15 mouse cellular contexts compared by ENCODE assay signal in the genomic region with DNA sequence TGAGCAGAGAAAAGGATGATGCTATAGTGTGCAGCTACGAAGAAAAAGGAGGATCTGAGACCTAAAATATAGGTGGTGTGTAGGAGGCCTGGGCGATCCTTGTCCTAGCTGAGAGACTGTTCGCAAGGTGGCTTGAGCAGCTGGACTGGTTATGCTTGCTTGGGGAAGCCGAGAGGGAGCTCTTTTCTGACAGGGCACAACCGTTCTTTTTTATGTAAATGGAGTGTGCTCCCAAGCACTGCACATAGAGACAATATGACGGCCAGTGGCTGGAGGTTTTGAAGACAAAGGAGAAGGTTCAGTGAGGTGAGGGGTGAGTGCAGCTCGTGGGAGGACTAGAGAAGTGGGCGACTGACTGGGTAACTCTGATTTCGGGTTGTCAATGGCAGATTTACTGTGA. TPM values are rescaled to one million over a fixed set of nuclear protein-coding genes. Genes with fewer than 3 reads are reported as not detected.
A peak's percentile ranks its signal among the peaks of the same experiment; 100 is the strongest.
DNase-seq lines count a peak whose midpoint lies in the region; ATAC-seq and TF ChIP-seq lines count a peak whose summit lies in the region.
"Had no signal": no experiment of that assay in that cellular context is flagged by ENCODE, and none has a peak within 500 bp of the region (broad histone marks: within the 10 kb centered on the region; RNA-seq: fewer than 3 reads in every experiment).

No protein-coding gene starts in this region.

- no peak overlapping the region for H3K4me2 ChIP-seq in limb, embryonic 13.5 days (replicated peaks)
- H3K4me2 ChIP-seq in midbrain, embryonic 13.5 days (replicated peaks): peak overlapping the region; percentile 19; the same call in 1 of the 2 replicates
- no peak overlapping the region for H3K4me2 ChIP-seq in stomach, postnatal 0 days (replicated peaks; ENCODE audit: low read depth)

- TF ChIP-seq EP300 in stomach, postnatal 0 days (optimal IDR thresholded peaks at IDR 0.05): no peak

- H3K9me3 ChIP-seq in limb, embryonic 13.5 days: no peaks in the 10 kb centered on the region
- H3K9me3 ChIP-seq in limb, embryonic 10.5 days (replicated peaks): no peaks in the 10 kb centered on the region
- no peaks in the 10 kb centered on the region for H3K9me3 ChIP-seq in hindbrain, embryonic 10.5 days
- no peaks in the 10 kb centered on the region for H3K9me3 ChIP-seq in midbrain, embryonic 13.5 days
- no peaks in the 10 kb centered on the region for H3K9me3 ChIP-seq in stomach, postnatal 0 days (ENCODE audit: control insufficient read depth, low read length)

- no peak for ATAC-seq in limb, embryonic 13.5 days (ENCODE audit: low FRiP score, low read depth)
- ATAC-seq in midbrain, embryonic 13.5 days: peak; percentile 77
- no peak for ATAC-seq in stomach, postnatal 0 days (ENCODE audit: low FRiP score, low TSS enrichment)

- DNase-seq in limb, embryonic 10.5 days (ENCODE audit: low spot score): no peak
- DNase-seq in hindbrain, embryonic 10.5 days (ENCODE audit: low spot score): peak; percentile 31
- no peak for DNase-seq in stomach, postnatal 0 days (ENCODE audit: low spot score)
- no peak for DNase-seq in left cerebral cortex, adult 2 months (ENCODE audit: extremely low spot score in 1 of 2, low spot score in 2 of 2)
- DNase-seq in left cerebral cortex, adult 18-20 months (ENCODE audit: low spot score in 2 of 2): no peak
- DNase-seq in adrenal gland, adult 2 months: no peak
- DNase-seq: adrenal gland, postnatal 36 days; cerebellum, adult 2 months; heart, adult 11 months; kidney, postnatal 4 days; thymus, adult 2 months had no signal

- no peaks in the 10 kb centered on the region for H3K36me3 ChIP-seq in limb, embryonic 13.5 days
- H3K36me3 ChIP-seq in limb, embryonic 10.5 days: no peaks in the 10 kb centered on the region
- no peaks in the 10 kb centered on the region for H3K36me3 ChIP-seq in hindbrain, embryonic 10.5 days
- H3K36me3 ChIP-seq in midbrain, embryonic 13.5 days: no peaks in the 10 kb centered on the region
- no peaks in the 10 kb centered on the region for H3K36me3 ChIP-seq in stomach, postnatal 0 days (ENCODE audit: control insufficient read depth, insufficient read depth, low read length)

- peaks cover 9% of the 10 kb centered on the region; the same call in 1 of the 2 replicates for H3K27me3 ChIP-seq in limb, embryonic 13.5 days
- H3K27me3 ChIP-seq in limb, embryonic 10.5 days (ENCODE audit: low read depth, poor library complexity, severe bottlenecking): peaks cover 67% of the 10 kb centered on the region
- H3K27me3 ChIP-seq in hindbrain, embryonic 10.5 days (ENCODE audit: insufficient read depth, poor library complexity, severe bottlenecking): peaks cover 45% of the 10 kb centered on the region
- H3K27me3 ChIP-seq in midbrain, embryonic 13.5 days: peaks cover 39% of the 10 kb centered on the region
- no peaks in the 10 kb centered on the region for H3K27me3 ChIP-seq in stomach, postnatal 0 days (ENCODE audit: control insufficient read depth, insufficient read depth, low read length)

- H3K9ac ChIP-seq in limb, embryonic 13.5 days: no peak overlapping the region
- H3K9ac ChIP-seq in midbrain, embryonic 13.5 days (replicated peaks): 0 out of 2 replicates have a peak overlapping the region, but pooled peaks have one; percentile 32
- no peak overlapping the region for H3K9ac ChIP-seq in stomach, postnatal 0 days (ENCODE audit: low read length)
- H3K9ac ChIP-seq: liver, embryonic 14.5 days had no signal

- peak overlapping the region; percentile 28; the same call in 1 of the 2 replicates for H3K27ac ChIP-seq in limb, embryonic 13.5 days
- no peak overlapping the region for H3K27ac ChIP-seq in limb, embryonic 10.5 days
- peak overlapping the region; percentile 69 for H3K27ac ChIP-seq in hindbrain, embryonic 10.5 days
- H3K27ac ChIP-seq in midbrain, embryonic 13.5 days: peak overlapping the region; percentile 81
- no peak overlapping the region for H3K27ac ChIP-seq in stomach, postnatal 0 days (replicated peaks)
- no peak overlapping the region for H3K27ac ChIP-seq in left cerebral cortex, adult 2 months
- H3K27ac ChIP-seq: liver, embryonic 14.5 days; macrophage had no signal

- H3K4me3 ChIP-seq in limb, embryonic 13.5 days: no peak overlapping the region
- H3K4me3 ChIP-seq in limb, embryonic 10.5 days: no peak overlapping the region
- no peak overlapping the region for H3K4me3 ChIP-seq in hindbrain, embryonic 10.5 days
- H3K4me3 ChIP-seq in midbrain, embryonic 13.5 days (replicated peaks): no peak overlapping the region
- H3K4me3 ChIP-seq in stomach, postnatal 0 days (ENCODE audit: low read depth, low read length): no peak overlapping the region
- no peak overlapping the region for H3K4me3 ChIP-seq in left cerebral cortex, adult 2 months

- H3K4me1 ChIP-seq in limb, embryonic 13.5 days: no peaks in the 10 kb centered on the region
- no peaks in the 10 kb centered on the region for H3K4me1 ChIP-seq in limb, embryonic 10.5 days
- H3K4me1 ChIP-seq in hindbrain, embryonic 10.5 days (replicated peaks): peaks cover 11% of the 10 kb centered on the region; the same call in 1 of the 2 replicates
- peaks cover 11% of the 10 kb centered on the region for H3K4me1 ChIP-seq in midbrain, embryonic 13.5 days (replicated peaks)
- no peaks in the 10 kb centered on the region for H3K4me1 ChIP-seq in stomach, postnatal 0 days (replicated peaks; ENCODE audit: control insufficient read depth, insufficient read depth)

- no peak for TF ChIP-seq CTCF in stomach, postnatal 0 days (IDR thresholded peaks at IDR 0.05; ENCODE audit: low read depth)
- TF ChIP-seq CTCF in left cerebral cortex, adult 2 months (IDR thresholded peaks at IDR 0.05): no peak

- 68% methylated on average over 9 of the region's 9 CpGs for WGBS in limb, embryonic 13.5 days
- 71% methylated on average over 9 of the region's 9 CpGs for whole genome bisulfite sequencing in limb, embryonic 10.5 days
- WGBS in hindbrain, embryonic 10.5 days: 39% methylated on average over 9 of the region's 9 CpGs
- WGBS in midbrain, embryonic 13.5 days: 30% methylated on average over 9 of the region's 9 CpGs
- 46% methylated on average over 9 of the region's 9 CpGs for WGBS in stomach, postnatal 0 days

- intact Hi-C loops in left cerebral cortex, adult 2 months (cut with DNase I): no loop called here

RNA-seq across cellular contexts. Expression of gene Hnrnph2, which starts 18.7 kb away (rescaled TPM):
- 162 and 163 TPM in 2 replicates for polyA plus RNA-seq in limb, embryonic 13.5 days (2015; fragmentation: Nextera tagmentation; extraction: Ambion mirVana)
- polyA plus RNA-seq in limb, embryonic 10.5 days (2016; fragmentation: Nextera tagmentation; extraction: Ambion mirVana): 196 and 211 TPM in 2 replicates
- polyA plus RNA-seq in hindbrain, embryonic 10.5 days (2016; fragmentation: Nextera tagmentation; extraction: Ambion mirVana): 164 and 210 TPM in 2 replicates
- 184 and 186 TPM in 2 replicates for polyA plus RNA-seq in midbrain, embryonic 13.5 days (2015; fragmentation: Nextera tagmentation; extraction: Ambion mirVana)
- 65.3 and 67.2 TPM in 2 replicates for polyA plus RNA-seq in stomach, postnatal 0 days (2015; fragmentation: Nextera tagmentation; extraction: Ambion mirVana)
- 100 to 1,000 TPM; 149 to 161 TPM for total RNA-seq in left cerebral cortex, adult 2 months (2021)
- 100 to 1,000 TPM; 161 to 167 TPM for total RNA-seq in left cerebral cortex, adult 18-20 months (2021)
- total RNA-seq in adrenal gland, adult 2 months (2021): 100 to 1,000 TPM in 1 of 2 experiments, 10 to 100 TPM in 1; 99.9 to 107 TPM
- polyA plus RNA-seq in adrenal gland, adult 2 months (2012; rRNA removed): 2.1 TPM in 2 replicates

RNA-seq across cellular contexts. Expression of gene Gla, which starts 18.8 kb away (rescaled TPM):
- 4.4 and 4.5 TPM in 2 replicates for polyA plus RNA-seq in limb, embryonic 13.5 days (2015; fragmentation: Nextera tagmentation; extraction: Ambion mirVana)
- polyA plus RNA-seq in limb, embryonic 10.5 days (2016; fragmentation: Nextera tagmentation; extraction: Ambion mirVana): 6.8 and 7.4 TPM in 2 replicates
- polyA plus RNA-seq in hindbrain, embryonic 10.5 days (2016; fragmentation: Nextera tagmentation; extraction: Ambion mirVana): 4.9 and 6.2 TPM in 2 replicates
- 4.1 and 4.7 TPM in 2 replicates for polyA plus RNA-seq in midbrain, embryonic 13.5 days (2015; fragmentation: Nextera tagmentation; extraction: Ambion mirVana)
- polyA plus RNA-seq in stomach, postnatal 0 days (2015; fragmentation: Nextera tagmentation; extraction: Ambion mirVana): 3.6 and 3.9 TPM in 2 replicates
- total RNA-seq in left cerebral cortex, adult 2 months (2021): 10 to 100 TPM; 11.0 to 12.2 TPM
- 10 to 100 TPM; 11.4 to 12.1 TPM for total RNA-seq in left cerebral cortex, adult 18-20 months (2021)
- 10 to 100 TPM; 13.5 to 16.4 TPM for total RNA-seq in adrenal gland, adult 2 months (2021)
- polyA plus RNA-seq in adrenal gland, adult 2 months (2012; rRNA removed): 0.91 and 1.1 TPM in 2 replicates

RNA-seq across cellular contexts. Expression of gene Rpl36a, which starts 34.2 kb away (rescaled TPM):
- 381 and 410 TPM in 2 replicates for polyA plus RNA-seq in limb, embryonic 13.5 days (2015; fragmentation: Nextera tagmentation; extraction: Ambion mirVana)
- 332 and 430 TPM in 2 replicates for polyA plus RNA-seq in limb, embryonic 10.5 days (2016; fragmentation: Nextera tagmentation; extraction: Ambion mirVana)
- 271 and 325 TPM in 2 replicates for polyA plus RNA-seq in hindbrain, embryonic 10.5 days (2016; fragmentation: Nextera tagmentation; extraction: Ambion mirVana)
- polyA plus RNA-seq in midbrain, embryonic 13.5 days (2015; fragmentation: Nextera tagmentation; extraction: Ambion mirVana): 211 and 233 TPM in 2 replicates
- 419 and 471 TPM in 2 replicates for polyA plus RNA-seq in stomach, postnatal 0 days (2015; fragmentation: Nextera tagmentation; extraction: Ambion mirVana)
- 100 to 1,000 TPM; 104 to 106 TPM for total RNA-seq in left cerebral cortex, adult 2 months (2021)
- 100 to 1,000 TPM; 131 to 132 TPM for total RNA-seq in left cerebral cortex, adult 18-20 months (2021)
- total RNA-seq in adrenal gland, adult 2 months (2021): 100 to 1,000 TPM; 189 to 235 TPM
- polyA plus RNA-seq in adrenal gland, adult 2 months (2012; rRNA removed): 7.7 and 8.0 TPM in 2 replicates

RNA-seq across cellular contexts. Expression of gene Btk, which starts 36.3 kb away (rescaled TPM):
- polyA plus RNA-seq in limb, embryonic 13.5 days (2015; fragmentation: Nextera tagmentation; extraction: Ambion mirVana): 1.3 and 1.8 TPM in 2 replicates
- polyA plus RNA-seq in limb, embryonic 10.5 days (2016; fragmentation: Nextera tagmentation; extraction: Ambion mirVana): 0.50 and 0.70 TPM in 2 replicates
- 1.2 and 2.2 TPM in 2 replicates for polyA plus RNA-seq in hindbrain, embryonic 10.5 days (2016; fragmentation: Nextera tagmentation; extraction: Ambion mirVana)
- polyA plus RNA-seq in midbrain, embryonic 13.5 days (2015; fragmentation: Nextera tagmentation; extraction: Ambion mirVana): 0.58 and 0.82 TPM in 2 replicates
- polyA plus RNA-seq in stomach, postnatal 0 days (2015; fragmentation: Nextera tagmentation; extraction: Ambion mirVana): 0.72 and 0.74 TPM in 2 replicates
- under 1 TPM; 0.44 to 0.91 TPM for total RNA-seq in left cerebral cortex, adult 2 months (2021)
- total RNA-seq in left cerebral cortex, adult 18-20 months (2021): 1 to 10 TPM in 1 of 2 experiments, under 1 TPM in 1; 0.89 to 1.3 TPM
- total RNA-seq in adrenal gland, adult 2 months (2021): 1 to 10 TPM; 1.3 to 1.7 TPM
- polyA plus RNA-seq in adrenal gland, adult 2 months (2012; rRNA removed): 0.11 and 0.17 TPM in 2 replicates

Comparison
In these comparisons a context has a peak if more than half of its experiments do, and no peak if none do; other contexts are left out.
1. H3K27ac ChIP-seq: peak in limb, embryonic 13.5 days (single experiment), hindbrain, embryonic 10.5 days (single experiment) and midbrain, embryonic 13.5 days (single experiment); none in limb, embryonic 10.5 days (single experiment), stomach, postnatal 0 days (single experiment) and left cerebral cortex, adult 2 months (single experiment).
2. RNA of gene Hnrnph2, which starts 18.7 kb away (polyA plus RNA-seq): 196 to 211 TPM in limb, embryonic 10.5 days, 184 to 186 TPM in midbrain, embryonic 13.5 days, 164 to 210 TPM in hindbrain, embryonic 10.5 days, 162 to 163 TPM in limb, embryonic 13.5 days and 65.3 to 67.2 TPM in stomach, postnatal 0 days; 2.1 TPM in adrenal gland, adult 2 months; every median in the first group is over 10 times any median in the second.
3. RNA of gene Rpl36a, which starts 34.2 kb away (polyA plus RNA-seq): 419 to 471 TPM in stomach, postnatal 0 days, 381 to 410 TPM in limb, embryonic 13.5 days, 332 to 430 TPM in limb, embryonic 10.5 days, 271 to 325 TPM in hindbrain, embryonic 10.5 days and 211 to 233 TPM in midbrain, embryonic 13.5 days; 7.7 to 8.0 TPM in adrenal gland, adult 2 months; every median in the first group is over 10 times any median in the second.